Mouse (Mus musculus) liver, embryonic 14.5 days (tissue): ENCODE measurements at regions not wholly inside any gene's neighbourhood (a gene's known extent, or its start where the extent isn't known, plus 50 kb on each side); places are given as distances from the start of the nearest gene placed in this dataset.

Source experiments
- CTCF ChIP-seq: IDR thresholded peaks from 2 replicates; pipeline ENCODE4 v1.5.1; 2016; ENCODE audit warnings: antibody characterized with exemption, low read depth, control low read depth
- EP300 ChIP-seq: IDR thresholded peaks from 2 replicates; pipeline ENCODE4 v1.6.1; 2016; ENCODE audit warnings: antibody characterized with exemption, low read depth

DNA sequence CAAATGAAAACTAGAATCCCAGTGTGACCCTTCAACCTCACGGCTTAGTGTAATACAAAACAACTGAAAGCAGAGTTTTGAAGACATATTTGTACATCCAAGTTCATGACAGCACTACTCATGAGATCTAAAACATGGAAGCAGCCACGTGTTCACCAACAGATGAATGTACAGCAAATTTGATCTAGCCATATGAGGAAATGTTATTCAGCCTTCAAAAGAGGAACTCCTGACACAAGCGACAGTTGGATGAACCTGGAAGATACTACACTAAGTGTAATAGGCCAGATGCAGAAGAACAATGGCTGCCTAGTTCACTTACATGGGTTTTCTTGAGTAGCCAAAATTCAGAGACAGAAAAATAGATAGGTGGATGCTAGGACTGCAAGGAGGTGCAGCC lies 212.0 kb upstream of the Cdyl start:
- TF ChIP-seq CTCF = no peak
- no peak for TF ChIP-seq EP300
